Mouse (Mus musculus) C2C12 (cell line): ENCODE data around the gene Ak4.
A peak's percentile ranks its signal among the peaks of the same experiment; 100 is the strongest.

Experiments
- CTCF ChIP-seq: IDR thresholded peaks from one replicate; pipeline ENCODE4 v1.5.1; 2011; ENCODE audit not compliant: control insufficient read depth, insufficient read depth, insufficient read length
- MYOD1 ChIP-seq: IDR thresholded peaks from one replicate; pipeline ENCODE4 v1.6.1; 2011; ENCODE audit warnings: low read depth; ENCODE audit not compliant: control insufficient read depth, insufficient read length
- MYOG ChIP-seq: IDR thresholded peaks from one replicate; pipeline ENCODE4 v1.6.1; 2011; ENCODE audit not compliant: control insufficient read depth, insufficient read length; ENCODE audit errors: extremely low read depth
- USF1 ChIP-seq: IDR thresholded peaks from one replicate; pipeline ENCODE4 v1.6.1; 2011; ENCODE audit warnings: low read depth, mild to moderate bottlenecking, control low read depth, moderate library complexity

DNA sequence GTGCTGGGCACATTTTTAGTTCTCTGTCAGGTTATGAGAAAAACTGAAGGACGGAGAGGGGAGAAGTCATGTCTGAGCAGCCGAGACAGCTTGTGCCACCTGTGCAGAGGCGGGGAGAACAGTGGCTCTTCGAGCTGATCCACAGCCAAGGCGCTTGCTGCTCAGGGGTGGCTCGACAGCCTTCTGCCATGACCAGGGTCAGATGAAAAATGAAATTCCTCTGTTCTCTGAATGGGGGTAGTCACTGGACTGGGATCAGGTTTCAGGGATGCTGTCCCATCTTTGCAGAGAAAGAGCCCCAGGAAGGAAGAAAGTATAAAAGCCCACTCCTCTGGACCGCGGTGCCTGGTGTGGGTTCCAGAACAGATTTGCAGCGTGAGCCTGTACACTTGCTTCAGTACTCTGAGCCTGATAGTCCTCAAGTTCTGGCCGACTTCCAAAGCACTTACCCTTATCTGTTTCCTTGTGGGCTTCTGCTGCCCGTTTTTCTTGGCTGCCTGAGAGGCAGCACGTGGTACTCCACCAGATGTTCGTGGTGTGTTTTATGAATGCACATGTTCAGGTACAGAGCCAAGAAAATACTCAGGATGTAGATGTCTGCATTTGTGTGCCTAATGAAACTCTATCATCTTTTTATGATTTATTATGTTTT lies 20.8 kb downstream of the Ak4 start:
- TF ChIP-seq CTCF (no peak), MYOD1 (no peak), MYOG (no peak), USF1 (peak; percentile 47)
